Mouse (Mus musculus) liver, adult 2 months (tissue): ENCODE measurements around the gene Borcs8. TPM values are rescaled to one million over a fixed set of nuclear protein-coding genes. Genes with fewer than 3 reads are reported as not detected.

Experiments used
- DNase-seq: peaks from one replicate; pipeline ENCODE4 v3.0.0-alpha.2; 2011; ENCODE audit warnings: low read depth, low spot score; ENCODE audit errors: extremely low read depth
- H3K27ac ChIP-seq: fragments of 200-500 bp; replicated peaks from 2 replicates; pipeline ENCODE4 v1.5.1; 2012; ENCODE audit warnings: low read depth, mild to moderate bottlenecking, control low read depth, inconsistent platforms, low read length; ENCODE audit not compliant: insufficient read depth
- H3K27me3 ChIP-seq: fragments of 200-500 bp; 2 replicates; pipeline ENCODE4 v1.6.1; 2012; ENCODE audit warnings: mild to moderate bottlenecking, moderate library complexity, low read length, inconsistent platforms; ENCODE audit not compliant: control insufficient read depth, insufficient read depth
- H3K36me3 ChIP-seq: fragments of 200-500 bp; 2 replicates; pipeline ENCODE4 v1.6.1; 2012; ENCODE audit warnings: low read length, inconsistent platforms; ENCODE audit not compliant: control insufficient read depth, insufficient read depth
- H3K4me1 ChIP-seq: fragments of 200-500 bp; 2 replicates; pipeline ENCODE4 v1.6.1; 2011; ENCODE audit warnings: low read length; ENCODE audit not compliant: control insufficient read depth, insufficient read depth
- H3K4me3 ChIP-seq: fragments of 200-500 bp; 2 replicates; pipeline ENCODE4 v1.5.1; 2011; ENCODE audit warnings: low read depth, mild to moderate bottlenecking, control low read depth, low read length, moderate library complexity; ENCODE audit not compliant: insufficient read depth
- H3K79me2 ChIP-seq: fragments of 200-500 bp; 2 replicates; pipeline ENCODE4 v1.6.1; 2012; ENCODE audit warnings: inconsistent platforms, mild to moderate bottlenecking, low read length, moderate library complexity; ENCODE audit not compliant: control insufficient read depth, insufficient read depth
- H3K9ac ChIP-seq: fragments of 200-500 bp; 2 replicates; pipeline ENCODE4 v1.6.1; 2012; ENCODE audit warnings: low read depth, mild to moderate bottlenecking, control low read depth, inconsistent platforms, low read length
- CTCF ChIP-seq: fragments of 200-500 bp; IDR thresholded peaks from 2 replicates; pipeline ENCODE4 v1.5.1; 2011; ENCODE audit warnings: low read depth, low read length, control low read depth
- POLR2A ChIP-seq: fragments of 200-500 bp; IDR thresholded peaks from 2 replicates; pipeline ENCODE4 v1.6.1; 2011; ENCODE audit warnings: low read length, control low read depth; ENCODE audit not compliant: insufficient read depth; ENCODE audit errors: extremely low read depth
- WGBS: fragments of 180-500 bp; shearing (Covaris S2); methylation state at CpG from one replicate; pipeline ENCODE4 v1.1.7; 2018; 5-methylcytosine and 5-hydroxymethylcytosine counted together
- polyA plus RNA-seq: library from polyadenylated mRNA; depleted of rRNA; stranded (reverse); fragments of >200 nt; gene quantifications from 2 replicates; pipeline ENCODE4 v1.2.3, GENCODE M21; 2012; rRNA removed
- total RNA-seq: library from RNA; depleted of rRNA; stranded (reverse); fragments of >200 nt; gene quantifications from 2 replicates; pipeline ENCODE4 v1.2.3, GENCODE M21; 2014; rRNA removed

The Borcs8 gene
- total and polyA plus RNA-seq, 2 experiments: 20.7 to 53.4 TPM

DNA sequence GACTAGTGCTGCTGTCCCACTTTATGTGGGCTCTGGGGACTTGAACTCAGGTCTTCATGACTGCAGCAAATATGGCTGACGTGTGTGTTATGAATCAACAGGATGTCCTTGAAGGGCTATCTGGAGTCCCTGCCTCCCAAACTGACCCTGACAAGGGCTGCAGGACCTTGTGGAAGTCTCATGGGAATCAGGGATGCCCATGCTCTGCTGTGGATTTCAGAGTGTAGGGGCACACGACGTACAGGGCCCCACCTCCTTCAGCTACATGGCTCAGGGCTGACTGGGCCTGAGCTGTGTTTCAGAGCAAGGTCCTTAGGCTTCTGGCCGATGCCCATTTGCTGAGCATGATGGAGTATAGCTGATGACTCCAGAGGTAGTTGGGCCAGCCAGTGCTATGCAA, 43.9 kb downstream of the Borcs8 start:
- WGBS: 79% methylated on average over 4 of the region's 4 CpGs
- no peak overlapping the region for H3K27ac ChIP-seq
- H3K27me3 ChIP-seq: no peaks in the 10 kb centered on the region
- no peak overlapping the region for H3K9ac ChIP-seq
- no peak for DNase-seq
- H3K4me1 ChIP-seq: peaks cover under 1% of the 10 kb centered on the region; the same call in 1 of the 2 replicates
- H3K79me2 ChIP-seq: peaks cover 3% of the 10 kb centered on the region; the same call in 1 of the 2 replicates
- H3K4me3 ChIP-seq: no peak overlapping the region
- H3K36me3 ChIP-seq: peaks cover 6% of the 10 kb centered on the region; the same call in 1 of the 2 replicates
- no peak for TF ChIP-seq CTCF
- TF ChIP-seq POLR2A: no peak

GRCm38 (mm10) chr8:70188707-70189106, 49.4 kb downstream of the Borcs8 start:
- TF ChIP-seq CTCF (no peak), POLR2A (no peak)
- H3K79me2 ChIP-seq: peaks cover 15% of the 10 kb centered on the region; the same call in 1 of the 2 replicates
- H3K27ac ChIP-seq: peak overlapping the region; percentile 56
- H3K27me3 ChIP-seq: no peaks in the 10 kb centered on the region
- no peak overlapping the region for H3K4me3 ChIP-seq
- peaks cover 17% of the 10 kb centered on the region for H3K4me1 ChIP-seq
- DNase-seq: peak; percentile 86
- 0 out of 2 replicates have a peak overlapping the region, but pooled peaks have one; percentile 17 for H3K9ac ChIP-seq
- H3K36me3 ChIP-seq: peaks cover 26% of the 10 kb centered on the region; the same call in 1 of the 2 replicates
- 29% methylated on average over 7 of the region's 7 CpGs for WGBS

GRCm38 (mm10) chr8:70193238-70193637, 53.9 kb downstream of the Borcs8 start:
- WGBS: 25% methylated on average over 5 of the region's 5 CpGs
- no peaks in the 10 kb centered on the region for H3K27me3 ChIP-seq
- H3K27ac ChIP-seq: peak overlapping the region; percentile 81

DNA sequence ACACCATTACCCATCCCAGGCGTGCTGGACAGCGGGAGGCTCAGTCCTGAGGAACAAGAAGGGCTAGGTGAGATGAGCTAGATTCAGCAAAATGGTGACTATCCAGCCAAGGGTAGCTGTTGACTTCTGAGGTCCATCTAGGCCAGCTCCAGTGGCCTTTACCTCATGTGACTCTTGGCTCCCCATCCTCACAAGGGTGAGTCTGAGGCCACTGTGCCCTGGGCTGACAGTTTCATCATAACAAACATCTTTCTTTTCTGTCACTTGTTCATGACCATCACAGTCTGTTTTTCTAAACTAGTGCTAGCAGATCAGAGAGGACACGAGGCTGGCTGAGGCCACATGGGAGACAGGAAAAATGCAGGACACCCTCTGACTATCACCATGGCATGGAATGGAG, 54.9 kb downstream of the Borcs8 start:
- no peaks in the 10 kb centered on the region for H3K27me3 ChIP-seq
- H3K4me3 ChIP-seq: no peak overlapping the region
- TF ChIP-seq POLR2A (no peak), CTCF (no peak)
- peak; percentile 92 for DNase-seq
- H3K79me2 ChIP-seq: peaks cover 25% of the 10 kb centered on the region; the same call in 1 of the 2 replicates
- 58% methylated on average over 3 of the region's 3 CpGs for WGBS
- peak overlapping the region; percentile 81 for H3K27ac ChIP-seq
- H3K9ac ChIP-seq: no peak overlapping the region
- H3K36me3 ChIP-seq: peaks cover 18% of the 10 kb centered on the region; the same call in 1 of the 2 replicates
- H3K4me1 ChIP-seq: peaks cover 44% of the 10 kb centered on the region

More at GRCm38 (mm10) chr8:70193238-70193637, 53.9 kb downstream of the Borcs8 start:
- Histone ChIP-seq H3K4me3 (no peak overlapping the region), H3K36me3 (peaks cover 20% of the 10 kb centered on the region; the same call in 1 of the 2 replicates), H3K9ac (no peak overlapping the region), H3K79me2 (peaks cover 18% of the 10 kb centered on the region; the same call in 1 of the 2 replicates), H3K4me1 (peaks cover 43% of the 10 kb centered on the region)
- TF ChIP-seq POLR2A (no peak), CTCF (no peak)
- peak; percentile 97 for DNase-seq

DNA sequence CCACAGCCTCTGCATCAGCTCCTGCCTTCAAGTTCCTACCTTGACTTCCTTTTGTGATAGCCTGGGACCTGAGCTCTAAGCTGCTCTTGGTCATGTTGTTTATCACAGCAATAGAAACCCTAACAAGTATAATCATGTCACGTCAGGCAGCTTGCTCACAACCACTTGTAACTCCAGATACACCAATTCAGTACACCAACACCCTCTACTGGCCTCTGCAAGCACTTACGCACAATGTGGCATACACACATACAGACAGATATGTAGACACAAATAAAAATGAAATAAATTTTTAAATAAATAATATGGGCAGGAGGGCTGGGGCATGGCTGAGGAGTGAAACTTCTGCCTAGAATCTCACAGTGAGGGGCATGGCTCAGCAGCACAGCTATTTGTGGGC, 56.5 kb downstream of the Borcs8 start:
- Histone ChIP-seq H3K27ac (peak overlapping the region; percentile 21), H3K4me1 (peaks cover 58% of the 10 kb centered on the region)
- 74% methylated on average over 2 of the region's 2 CpGs for WGBS

More for the DNA sequence above, 56.5 kb downstream of the Borcs8 start:
- H3K79me2 ChIP-seq: peaks cover 32% of the 10 kb centered on the region; the same call in 1 of the 2 replicates
- H3K27me3 ChIP-seq: no peaks in the 10 kb centered on the region
- H3K36me3 ChIP-seq: peaks cover 18% of the 10 kb centered on the region; the same call in 1 of the 2 replicates
- H3K4me3 ChIP-seq: no peak overlapping the region
- TF ChIP-seq POLR2A: no peak
- TF ChIP-seq CTCF: no peak
- no peak overlapping the region for H3K9ac ChIP-seq
- DNase-seq: no peak

Other genes starting within 250 kb of the Borcs8 start
- not detected in 2 replicates for gene Tssk6, start 237.3 kb upstream of the Borcs8 start, total RNA-seq
- gene Tssk6, start 237.3 kb upstream of the Borcs8 start, polyA plus RNA-seq: 0.09 TPM in 1 of 2 replicates, not detected in the other
- gene Ndufa13, start 236.9 kb upstream of the Borcs8 start, total RNA-seq: 132 and 141 TPM in 2 replicates
- gene Ndufa13, start 236.9 kb upstream of the Borcs8 start, polyA plus RNA-seq: 206 and 221 TPM in 2 replicates
- 0.20 and 0.83 TPM in 2 replicates for gene Yjefn3, start 236.8 kb upstream of the Borcs8 start, total RNA-seq
- gene Yjefn3, start 236.8 kb upstream of the Borcs8 start, polyA plus RNA-seq: 1.4 and 2.0 TPM in 2 replicates
- gene Gatad2a, start 143.1 kb upstream of the Borcs8 start, total RNA-seq: 11.2 and 16.8 TPM in 2 replicates
- 35.0 and 35.5 TPM in 2 replicates for gene Gatad2a, start 143.1 kb upstream of the Borcs8 start, polyA plus RNA-seq
- 18.0 and 24.4 TPM in 2 replicates for gene Mau2, start 96.8 kb upstream of the Borcs8 start, total RNA-seq
- 30.1 and 40.5 TPM in 2 replicates for gene Mau2, start 96.8 kb upstream of the Borcs8 start, polyA plus RNA-seq
- gene Sugp1, start 96.7 kb upstream of the Borcs8 start, total RNA-seq: 5.1 and 5.6 TPM in 2 replicates
- gene Sugp1, start 96.7 kb upstream of the Borcs8 start, polyA plus RNA-seq: 5.1 and 5.3 TPM in 2 replicates
- 43.8 and 67.9 TPM in 2 replicates for gene Tm6sf2, start 66.6 kb upstream of the Borcs8 start, total RNA-seq
- 152 and 203 TPM in 2 replicates for gene Tm6sf2, start 66.6 kb upstream of the Borcs8 start, polyA plus RNA-seq
- gene Hapln4, start 56.0 kb upstream of the Borcs8 start, total RNA-seq: 2.2 and 4.2 TPM in 2 replicates
- gene Hapln4, start 56.0 kb upstream of the Borcs8 start, polyA plus RNA-seq: 4.4 and 8.8 TPM in 2 replicates
- gene Ncan, start 18.6 kb upstream of the Borcs8 start, total RNA-seq: under 0.01 TPM in 1 of 2 replicates, not detected in the other
- gene Ncan, start 18.6 kb upstream of the Borcs8 start, polyA plus RNA-seq: not detected in 2 replicates
- 3.3 and 4.4 TPM in 2 replicates for gene Nr2c2ap, start 8.2 kb upstream of the Borcs8 start, total RNA-seq
- 15.0 and 16.6 TPM in 2 replicates for gene Nr2c2ap, start 8.2 kb upstream of the Borcs8 start, polyA plus RNA-seq
- gene Rfxank, start 345 bp upstream of the Borcs8 start, total RNA-seq: 9.4 and 13.6 TPM in 2 replicates
- 16.0 and 27.8 TPM in 2 replicates for gene Rfxank, start 345 bp upstream of the Borcs8 start, polyA plus RNA-seq
- gene Mef2b, start 212 bp downstream of the Borcs8 start, total RNA-seq: 0.09 and 0.34 TPM in 2 replicates
- gene Mef2b, start 212 bp downstream of the Borcs8 start, polyA plus RNA-seq: not detected in 2 replicates
- gene Tmem161a, start 32.9 kb downstream of the Borcs8 start, total RNA-seq: 18.3 and 20.4 TPM in 2 replicates
- 40.4 and 60.4 TPM in 2 replicates for gene Tmem161a, start 32.9 kb downstream of the Borcs8 start, polyA plus RNA-seq
- 31.4 and 48.5 TPM in 2 replicates for gene Slc25a42, start 72.8 kb downstream of the Borcs8 start, total RNA-seq
- gene Slc25a42, start 72.8 kb downstream of the Borcs8 start, polyA plus RNA-seq: 96.9 and 117 TPM in 2 replicates
- gene Sugp2, start 94.7 kb downstream of the Borcs8 start, total RNA-seq: 5.3 and 7.0 TPM in 2 replicates
- 9.7 and 12.4 TPM in 2 replicates for gene Sugp2, start 94.7 kb downstream of the Borcs8 start, polyA plus RNA-seq
- 4.4 and 6.2 TPM in 2 replicates for gene Armc6, start 95.0 kb downstream of the Borcs8 start, total RNA-seq
- gene Armc6, start 95.0 kb downstream of the Borcs8 start, polyA plus RNA-seq: 9.6 and 11.6 TPM in 2 replicates
- gene Homer3, start 143.3 kb downstream of the Borcs8 start, total RNA-seq: 1.4 and 2.6 TPM in 2 replicates
- gene Homer3, start 143.3 kb downstream of the Borcs8 start, polyA plus RNA-seq: 3.1 and 3.7 TPM in 2 replicates
- 19.3 and 22.7 TPM in 2 replicates for gene Ddx49, start 163.0 kb downstream of the Borcs8 start, total RNA-seq
- gene Ddx49, start 163.0 kb downstream of the Borcs8 start, polyA plus RNA-seq: 24.4 and 36.5 TPM in 2 replicates
- 169 and 197 TPM in 2 replicates for gene Cope, start 163.0 kb downstream of the Borcs8 start, total RNA-seq
- 327 and 394 TPM in 2 replicates for gene Cope, start 163.0 kb downstream of the Borcs8 start, polyA plus RNA-seq
- gene Cers1, start 176.3 kb downstream of the Borcs8 start, total RNA-seq: not detected in 2 replicates
- 0.04 TPM in 2 replicates for gene Cers1, start 176.3 kb downstream of the Borcs8 start, polyA plus RNA-seq
- gene Gdf1, start 190.3 kb downstream of the Borcs8 start, total RNA-seq: not detected in 2 replicates
- gene Gdf1, start 190.3 kb downstream of the Borcs8 start, polyA plus RNA-seq: not detected in 2 replicates
- 19.0 and 26.3 TPM in 2 replicates for gene Upf1, start 213.8 kb downstream of the Borcs8 start, total RNA-seq
- 20.3 and 22.3 TPM in 2 replicates for gene Upf1, start 213.8 kb downstream of the Borcs8 start, polyA plus RNA-seq
- gene Comp, start 234.1 kb downstream of the Borcs8 start, total RNA-seq: not detected in 2 replicates
- 0.24 TPM in 1 of 2 replicates, not detected in the other for gene Comp, start 234.1 kb downstream of the Borcs8 start, polyA plus RNA-seq